Mouse (Mus musculus) CH12.LX (cell line): Measurements from ENCODE around the gene Wnt10b.

Source experiments
- CTCF ChIP-seq, 2 experiments: IDR thresholded peaks in 1 of 2; conservative IDR thresholded peaks in 1 of 2; 2 replicates each; pipeline ENCODE4 v1.5.1; 2011 to 2012; ENCODE audit warnings: low read depth in 2 of 2, low read length in 2 of 2, improper control_type of control experiment in 1 of 2, inconsistent platforms in 1 of 2, mild to moderate bottlenecking in 1 of 2, moderate library complexity in 1 of 2
- E2F4 ChIP-seq: IDR thresholded peaks from 2 replicates; pipeline ENCODE4 v1.6.1; 2011; ENCODE audit warnings: low read depth, low read length, improper control_type of control experiment; ENCODE audit not compliant: insufficient replicate concordance
- GABPA ChIP-seq: IDR thresholded peaks from 2 replicates; pipeline ENCODE4 v1.6.1; 2012; ENCODE audit warnings: low read depth, low read length, improper control_type of control experiment, inconsistent platforms; ENCODE audit not compliant: insufficient replicate concordance

DNA sequence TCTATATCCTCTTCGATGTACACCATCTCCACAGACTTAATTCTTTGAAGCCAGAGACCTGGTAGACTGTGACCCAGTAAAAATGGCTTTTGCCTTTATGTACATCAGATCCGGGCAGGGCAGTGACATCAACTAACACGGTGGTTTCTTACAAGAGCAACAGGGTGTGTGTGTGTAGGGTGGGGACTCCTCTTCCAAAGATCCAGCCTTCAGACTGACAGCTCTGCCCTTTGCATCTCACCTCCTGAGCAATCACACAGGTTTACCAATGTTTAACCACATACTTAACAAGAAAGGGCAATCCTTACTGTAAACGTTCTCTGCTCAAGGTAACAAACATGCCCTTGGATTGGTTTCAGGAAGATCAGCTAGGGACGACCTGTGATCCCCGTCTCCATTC, 30.7 kb downstream of the Wnt10b start:
- TF ChIP-seq GABPA, result no peak
- TF ChIP-seq CTCF (conservative IDR thresholded peaks at IDR 0.05 in 1 of 2, IDR thresholded peaks at IDR 0.05 in 1 of 2; ENCODE audit: low read depth in 2 of 2, low read length in 2 of 2), result no peak
- TF ChIP-seq E2F4, result no peak
